Mouse (Mus musculus): ENCODE measurements at regions not wholly inside any gene's neighbourhood (a gene's known extent, or its start where the extent isn't known, plus 50 kb on each side); places are given as distances from the start of the nearest gene placed in this dataset.

DNA sequence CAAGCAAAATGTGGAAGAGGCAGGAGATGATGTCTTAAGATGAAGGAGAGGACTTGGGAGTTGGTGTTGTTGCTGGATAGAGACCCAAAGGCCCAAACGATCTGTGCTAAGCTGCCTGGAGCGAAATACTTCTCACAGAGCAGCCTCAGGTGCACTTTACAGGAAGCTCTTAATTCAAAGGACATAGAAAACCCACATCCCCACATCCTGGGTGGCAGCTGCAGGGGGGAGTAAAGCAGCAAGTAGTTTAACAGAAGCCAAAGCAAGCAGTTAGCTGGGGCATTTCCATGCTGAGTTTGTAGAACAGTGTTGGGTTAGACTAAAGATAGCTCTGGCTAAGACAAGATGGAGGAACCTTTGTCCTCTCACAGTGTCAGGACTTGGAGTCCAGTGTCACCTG is 268.5 kb upstream of the Gadl1 start:
- peaks cover 4% of the 10 kb centered on the region; the same call in 1 of the 2 replicates for H3K4me1 ChIP-seq (replicated peaks)
- no peaks in the 10 kb centered on the region for H3K9me3 ChIP-seq
- no peak overlapping the region for H3K4me3 ChIP-seq
- H3K4me2 ChIP-seq: no peak overlapping the region
- no peak for ATAC-seq (ENCODE audit: low FRiP score, low read depth)
- no peak overlapping the region for H3K9ac ChIP-seq
- no peaks in the 10 kb centered on the region for H3K27me3 ChIP-seq
- WGBS: 92% methylated on average over 2 of the region's 2 CpGs
- H3K27ac ChIP-seq (replicated peaks): no peak overlapping the region
- H3K36me3 ChIP-seq: no peaks in the 10 kb centered on the region

GRCm38 (mm10) chr9:115642032-115642431 is 267.2 kb upstream of the Gadl1 start:
- Histone ChIP-seq H3K4me1 (replicated peaks) (peaks cover 11% of the 10 kb centered on the region), H3K9me3 (no peaks in the 10 kb centered on the region), H3K4me3 (no peak overlapping the region), H3K36me3 (no peaks in the 10 kb centered on the region), H3K4me2 (no peak overlapping the region), H3K9ac (no peak overlapping the region), H3K27me3 (no peaks in the 10 kb centered on the region), H3K27ac (replicated peaks) (no peak overlapping the region)
- no peak for ATAC-seq (ENCODE audit: low FRiP score, low read depth)
- WGBS: 31% methylated on average over 4 of the region's 4 CpGs

DNA sequence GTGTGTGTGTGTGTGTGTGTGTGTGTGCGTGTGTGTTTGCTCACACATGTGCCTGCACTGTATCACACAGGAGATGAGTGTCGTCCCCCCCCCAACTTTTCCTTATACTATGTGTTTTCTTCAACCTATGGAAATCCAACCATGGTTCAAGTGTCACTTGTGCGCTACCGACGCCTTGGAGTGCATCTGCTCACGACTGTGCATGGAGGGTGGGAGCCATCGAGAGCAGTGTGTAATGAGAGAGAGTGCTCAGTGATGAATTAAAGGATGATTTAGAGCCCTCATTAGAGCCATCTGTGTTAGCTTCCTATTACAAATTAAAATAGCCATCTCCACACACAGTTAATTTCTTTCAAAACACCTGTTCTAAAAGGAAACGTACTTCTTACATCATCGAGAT is 264.3 kb upstream of the Gadl1 start:
- Histone ChIP-seq H3K36me3 (no peaks in the 10 kb centered on the region), H3K27me3 (no peaks in the 10 kb centered on the region), H3K27ac (replicated peaks) (no peak overlapping the region), H3K4me2 (no peak overlapping the region), H3K4me3 (no peak overlapping the region), H3K9ac (no peak overlapping the region), H3K4me1 (replicated peaks) (peaks cover 11% of the 10 kb centered on the region), H3K9me3 (no peaks in the 10 kb centered on the region)
- ATAC-seq (ENCODE audit: low FRiP score, low read depth): 0 out of 2 replicates have a peak, but pooled peaks have one; percentile 48
- 67% methylated on average over 9 of the region's 9 CpGs for WGBS

GRCm38 (mm10) chr9:115646226-115646625 is 263.0 kb upstream of the Gadl1 start:
- H3K9ac ChIP-seq: no peak overlapping the region

DNA sequence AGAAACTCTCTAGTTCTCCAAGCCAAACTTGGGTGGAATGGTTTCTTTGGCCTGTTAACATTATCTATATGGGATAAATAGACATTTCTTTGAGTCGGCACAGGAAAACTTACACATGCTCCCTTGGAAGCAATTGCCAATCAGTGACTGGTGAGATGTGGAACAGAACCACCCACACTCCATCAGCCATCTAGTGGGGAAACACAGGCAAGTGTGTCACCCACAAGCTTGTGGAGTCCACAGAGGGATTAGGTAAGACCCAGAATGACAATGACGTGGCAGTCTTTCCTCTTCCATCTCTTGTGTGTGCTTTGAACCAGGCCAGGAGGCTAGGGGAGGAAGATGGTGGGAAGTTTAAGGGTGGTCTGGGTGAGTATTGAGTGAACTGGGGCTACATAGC is 257.5 kb upstream of the Gadl1 start:
- no peak overlapping the region for H3K9ac ChIP-seq
- H3K27ac ChIP-seq (replicated peaks): no peak overlapping the region
- ATAC-seq (ENCODE audit: low FRiP score, low read depth): no peak
- no peaks in the 10 kb centered on the region for H3K36me3 ChIP-seq
- no peaks in the 10 kb centered on the region for H3K27me3 ChIP-seq
- H3K9me3 ChIP-seq: 0 out of 2 replicates have a peak, but pooled peaks cover 3% of the 10 kb centered on the region
- no peak overlapping the region for H3K4me3 ChIP-seq
- WGBS: 92% methylated on average over 2 of the region's 2 CpGs
- H3K4me1 ChIP-seq (replicated peaks): no peaks in the 10 kb centered on the region
- H3K4me2 ChIP-seq: no peak overlapping the region

More at GRCm38 (mm10) chr9:115646226-115646625, 263.0 kb upstream of the Gadl1 start:
- Histone ChIP-seq H3K9me3 (no peaks in the 10 kb centered on the region), H3K36me3 (no peaks in the 10 kb centered on the region), H3K27ac (replicated peaks) (0 out of 2 replicates have a peak overlapping the region, but pooled peaks have one; percentile 10), H3K27me3 (no peaks in the 10 kb centered on the region), H3K4me1 (replicated peaks) (peaks cover 11% of the 10 kb centered on the region), H3K4me2 (no peak overlapping the region), H3K4me3 (no peak overlapping the region)
- 35% methylated on average over 7 of the region's 7 CpGs for WGBS
- ATAC-seq (ENCODE audit: low FRiP score, low read depth): no peak

DNA sequence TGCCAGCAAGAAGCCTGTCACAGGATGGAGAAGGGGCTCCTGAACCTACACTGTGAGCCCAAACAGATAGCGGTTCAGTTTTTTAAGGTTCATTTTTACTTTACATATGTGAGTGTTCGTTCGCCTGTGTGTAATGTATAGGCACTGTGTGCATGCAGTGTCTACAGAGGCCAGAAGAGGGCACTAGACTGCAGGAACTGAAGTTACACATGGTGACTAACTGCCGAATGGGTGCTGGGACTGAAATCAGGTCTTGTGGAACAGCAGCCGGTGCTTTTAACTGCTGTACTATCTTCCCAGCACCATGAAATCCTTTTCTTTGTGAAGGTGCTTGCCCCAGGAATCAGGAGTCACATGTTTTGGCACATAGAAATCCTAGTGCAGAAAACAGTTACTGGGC is 256.1 kb upstream of the Gadl1 start:
- no peaks in the 10 kb centered on the region for H3K27me3 ChIP-seq
- H3K4me2 ChIP-seq: no peak overlapping the region
- no peak for ATAC-seq (ENCODE audit: low FRiP score, low read depth)
- 0 out of 2 replicates have a peak, but pooled peaks cover 3% of the 10 kb centered on the region for H3K9me3 ChIP-seq
- H3K27ac ChIP-seq (replicated peaks): no peak overlapping the region
- H3K36me3 ChIP-seq: no peaks in the 10 kb centered on the region
- no peak overlapping the region for H3K9ac ChIP-seq
- no peaks in the 10 kb centered on the region for H3K4me1 ChIP-seq (replicated peaks)
- WGBS: 95% methylated on average over 5 of the region's 5 CpGs
- no peak overlapping the region for H3K4me3 ChIP-seq

- no peak overlapping the region for H3K4me3 ChIP-seq
- no peaks in the 10 kb centered on the region for H3K27me3 ChIP-seq
- WGBS: 77% methylated on average over 6 of the region's 6 CpGs
- no peak for ATAC-seq (ENCODE audit: low FRiP score, low read depth)
- H3K9me3 ChIP-seq: 0 out of 2 replicates have a peak, but pooled peaks cover 3% of the 10 kb centered on the region
- H3K36me3 ChIP-seq: no peaks in the 10 kb centered on the region
- no peak overlapping the region for H3K27ac ChIP-seq (replicated peaks)
- no peak overlapping the region for H3K9ac ChIP-seq
- no peaks in the 10 kb centered on the region for H3K4me1 ChIP-seq (replicated peaks)
- no peak overlapping the region for H3K4me2 ChIP-seq
These were observed 254.3 kb upstream of the Gadl1 start for GRCm38 (mm10) chr9:115654933-115655332.

- ATAC-seq (ENCODE audit: low FRiP score, low read depth): no peak
- WGBS: 81% methylated on average over 2 of the region's 2 CpGs
- no peaks in the 10 kb centered on the region for H3K4me1 ChIP-seq (replicated peaks)
- H3K4me2 ChIP-seq: no peak overlapping the region
- 0 out of 2 replicates have a peak, but pooled peaks cover 3% of the 10 kb centered on the region for H3K9me3 ChIP-seq
- no peak overlapping the region for H3K4me3 ChIP-seq
- no peaks in the 10 kb centered on the region for H3K27me3 ChIP-seq
- H3K36me3 ChIP-seq: no peaks in the 10 kb centered on the region
- no peak overlapping the region for H3K9ac ChIP-seq
- no peak overlapping the region for H3K27ac ChIP-seq (replicated peaks)
These were observed 252.7 kb upstream of the Gadl1 start for GRCm38 (mm10) chr9:115656538-115656937.

DNA sequence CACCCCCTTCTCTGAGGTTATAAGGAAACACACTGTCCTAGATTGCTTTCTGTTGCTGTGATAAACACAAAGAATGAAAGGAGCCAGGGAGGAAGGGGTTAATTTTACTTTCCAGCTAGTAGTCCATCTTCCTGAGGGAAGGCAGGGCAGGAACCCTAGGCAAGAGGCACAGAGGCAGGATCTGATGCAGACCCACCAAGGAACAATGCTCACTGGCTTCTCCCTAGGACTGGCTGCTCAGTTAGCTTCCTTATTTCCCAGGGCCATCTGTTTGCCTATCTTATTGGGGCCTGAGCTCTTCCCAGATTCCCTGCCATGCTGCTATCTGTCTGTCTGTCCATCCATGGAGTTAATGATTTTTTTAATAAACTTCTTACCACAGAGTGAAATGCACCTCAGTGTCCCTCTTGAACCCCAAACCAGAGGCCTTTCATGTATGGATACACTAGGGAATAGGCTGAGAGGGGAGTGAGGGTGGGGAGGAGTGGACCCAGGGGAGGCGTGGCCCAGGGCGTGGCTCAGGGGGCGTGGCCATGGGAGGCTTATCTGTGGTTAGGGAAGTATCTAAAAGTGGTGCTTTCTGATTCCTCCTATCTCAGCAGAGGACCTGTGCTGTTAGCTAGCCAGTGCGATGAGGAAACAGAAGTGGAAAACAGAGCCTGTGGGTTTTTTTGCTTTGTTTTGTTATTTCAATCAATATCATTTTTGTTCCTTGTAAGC is 252.1 kb upstream of the Gadl1 start:
- H3K4me2 ChIP-seq: no peak overlapping the region

GRCm38 (mm10) chr9:115658477-115658876 is 250.8 kb upstream of the Gadl1 start:
- no peaks in the 10 kb centered on the region for H3K27me3 ChIP-seq
- WGBS: 89% methylated on average over 5 of the region's 5 CpGs
- no peak overlapping the region for H3K4me3 ChIP-seq
- no peaks in the 10 kb centered on the region for H3K4me1 ChIP-seq (replicated peaks)
- H3K9ac ChIP-seq: no peak overlapping the region
- no peak overlapping the region for H3K27ac ChIP-seq (replicated peaks)
- no peaks in the 10 kb centered on the region for H3K9me3 ChIP-seq
- no peak for ATAC-seq (ENCODE audit: low FRiP score, low read depth)
- H3K4me2 ChIP-seq: no peak overlapping the region
- H3K36me3 ChIP-seq: no peaks in the 10 kb centered on the region

More for the DNA sequence above, 252.1 kb upstream of the Gadl1 start:
- Histone ChIP-seq H3K36me3 (no peaks in the 10 kb centered on the region), H3K4me3 (no peak overlapping the region), H3K27me3 (no peaks in the 10 kb centered on the region), H3K9me3 (0 out of 2 replicates have a peak, but pooled peaks cover 3% of the 10 kb centered on the region), H3K4me1 (replicated peaks) (no peaks in the 10 kb centered on the region), H3K9ac (no peak overlapping the region), H3K27ac (replicated peaks) (no peak overlapping the region)
- WGBS: 66% methylated on average over 4 of the region's 4 CpGs
- no peak for ATAC-seq (ENCODE audit: low FRiP score, low read depth)

- Histone ChIP-seq H3K9me3 (no peaks in the 10 kb centered on the region), H3K27ac (replicated peaks) (no peak overlapping the region), H3K9ac (no peak overlapping the region), H3K4me3 (no peak overlapping the region), H3K4me2 (no peak overlapping the region), H3K36me3 (no peaks in the 10 kb centered on the region), H3K4me1 (replicated peaks) (no peaks in the 10 kb centered on the region), H3K27me3 (no peaks in the 10 kb centered on the region)
- no peak for ATAC-seq (ENCODE audit: low FRiP score, low read depth)
- WGBS: 74% methylated on average over 1 of the region's 1 CpGs
These were observed 248.9 kb upstream of the Gadl1 start for GRCm38 (mm10) chr9:115660371-115660770.

GRCm38 (mm10) chr9:115661834-115662425 is 247.3 kb upstream of the Gadl1 start:
- Histone ChIP-seq H3K36me3 (no peaks in the 10 kb centered on the region), H3K4me2 (no peak overlapping the region), H3K9me3 (no peaks in the 10 kb centered on the region), H3K27ac (replicated peaks) (no peak overlapping the region), H3K27me3 (no peaks in the 10 kb centered on the region), H3K9ac (no peak overlapping the region), H3K4me1 (replicated peaks) (no peaks in the 10 kb centered on the region), H3K4me3 (no peak overlapping the region)
- ATAC-seq (ENCODE audit: low FRiP score, low read depth): no peak
- 72% methylated on average over 5 of the region's 5 CpGs for WGBS

All from hindbrain, embryonic 15.5 days (tissue).